Mouse (Mus musculus) liver, adult (tissue): ENCODE data around the gene Adgrb3.

Experiments
- GATA4 ChIP-seq: IDR thresholded peaks from 2 replicates; pipeline ENCODE4 v1.6.1; 2014; ENCODE audit warnings: mild to moderate bottlenecking, low read length; ENCODE audit not compliant: insufficient replicate concordance

The Adgrb3 gene

DNA sequence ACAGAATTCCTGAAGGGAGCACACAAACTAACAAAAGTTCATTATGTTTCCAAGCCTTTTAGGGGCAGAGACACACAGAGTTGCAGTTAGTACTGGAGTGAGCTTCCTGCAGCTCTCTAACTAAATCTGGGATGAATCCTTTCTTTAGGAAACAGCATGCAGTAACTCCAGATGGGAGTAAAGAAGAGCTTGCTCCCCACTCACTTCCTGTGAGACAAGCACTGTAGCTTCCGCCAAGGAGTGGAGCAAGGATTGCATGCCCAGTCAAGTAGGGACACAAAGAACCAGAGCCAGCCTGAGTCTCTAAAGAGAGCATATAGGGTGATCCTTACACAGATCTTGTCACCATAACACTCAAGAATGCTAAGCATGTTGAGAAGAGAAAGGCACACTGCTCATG is 50.7 kb downstream of the Adgrb3 start:
- TF ChIP-seq GATA4 = no peak

DNA sequence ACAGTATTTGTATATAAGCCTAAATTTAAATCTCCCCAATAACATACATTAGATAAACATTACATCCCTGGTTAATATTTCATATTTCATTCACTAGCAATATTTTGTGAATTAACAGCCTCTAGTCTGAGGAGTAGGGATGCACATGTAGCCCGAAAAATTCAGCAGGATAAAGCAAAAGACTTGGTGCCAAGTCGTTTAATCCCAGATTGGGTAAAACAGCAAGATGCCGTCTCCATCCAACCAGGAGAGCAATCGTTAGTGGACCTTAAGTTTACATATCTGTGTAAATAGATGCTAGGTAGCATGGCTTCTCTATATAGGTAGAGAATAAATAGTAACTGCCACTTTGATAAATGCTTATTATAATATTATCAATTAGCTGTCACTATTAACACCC is 52.0 kb downstream of the Adgrb3 start:
- no peak for TF ChIP-seq GATA4

DNA sequence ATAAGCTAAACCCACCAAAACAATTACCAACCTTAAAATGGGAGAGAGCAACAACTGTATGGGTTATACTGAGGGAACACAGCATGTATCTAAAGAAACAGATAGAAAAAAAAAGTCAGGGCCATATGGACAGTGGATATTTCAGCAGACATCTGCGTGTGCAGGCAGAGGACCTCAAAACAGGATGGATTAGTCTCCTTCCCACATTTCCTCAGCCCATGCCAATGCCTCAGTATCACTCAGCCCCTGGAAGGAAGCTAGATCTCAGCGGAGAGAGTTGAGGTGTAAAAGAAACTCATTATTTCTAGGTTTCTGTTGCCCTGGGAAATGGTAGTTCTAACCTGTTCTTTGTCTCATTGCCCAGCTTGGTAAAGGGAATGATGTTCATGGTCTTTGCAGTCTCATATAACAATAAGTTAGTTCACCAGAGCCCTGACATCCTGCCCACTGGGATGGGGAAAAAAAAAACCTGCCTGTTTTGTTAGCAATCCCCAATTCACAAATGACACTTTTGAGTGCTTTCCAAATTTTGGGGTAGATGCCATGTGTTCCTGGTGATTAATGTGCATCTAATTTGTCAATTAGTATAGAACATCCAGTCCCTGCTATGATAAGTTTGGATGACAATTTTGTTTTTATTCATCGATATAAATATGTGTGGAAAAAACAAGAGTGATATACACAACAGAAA is 53.9 kb downstream of the Adgrb3 start:
- TF ChIP-seq GATA4 = no peak

DNA sequence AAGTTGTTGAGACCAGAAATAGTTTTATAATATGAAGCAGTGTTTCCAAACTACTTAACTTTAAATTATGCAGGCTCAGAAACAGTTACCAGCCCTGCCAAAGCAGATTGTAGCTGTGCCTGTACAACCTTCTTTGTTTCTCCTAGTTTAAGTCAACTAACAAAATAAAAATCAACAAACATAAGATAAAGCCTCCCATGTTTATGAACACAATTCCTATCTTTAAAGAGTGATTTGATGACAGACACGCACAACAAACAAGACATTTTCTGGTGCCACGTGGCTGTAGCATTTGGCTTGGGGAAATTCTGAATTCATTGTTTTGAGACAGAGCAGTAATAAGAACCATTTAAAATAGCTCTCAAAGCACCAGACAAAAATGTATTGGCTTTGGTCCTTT is 60.5 kb downstream of the Adgrb3 start:
- no peak for TF ChIP-seq GATA4

DNA sequence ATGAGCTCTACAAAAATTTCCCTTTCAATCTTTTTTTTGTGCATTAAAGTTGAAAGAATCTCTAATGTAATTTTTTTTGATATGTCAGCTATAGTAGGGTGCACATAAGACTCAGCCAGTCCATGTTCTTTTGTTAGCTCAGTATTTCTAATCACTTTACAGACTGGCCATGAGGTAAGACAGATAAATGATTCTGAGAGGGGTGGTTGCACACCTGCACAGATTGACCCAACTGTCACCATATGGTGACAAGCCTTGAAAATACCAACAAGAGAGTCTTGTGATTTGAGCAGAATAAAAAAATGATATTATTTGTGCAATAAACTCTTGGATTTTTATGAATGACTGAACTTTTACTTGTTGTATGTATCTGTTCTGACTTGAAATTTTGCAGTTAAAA is 74.2 kb downstream of the Adgrb3 start:
- no peak for TF ChIP-seq GATA4

DNA sequence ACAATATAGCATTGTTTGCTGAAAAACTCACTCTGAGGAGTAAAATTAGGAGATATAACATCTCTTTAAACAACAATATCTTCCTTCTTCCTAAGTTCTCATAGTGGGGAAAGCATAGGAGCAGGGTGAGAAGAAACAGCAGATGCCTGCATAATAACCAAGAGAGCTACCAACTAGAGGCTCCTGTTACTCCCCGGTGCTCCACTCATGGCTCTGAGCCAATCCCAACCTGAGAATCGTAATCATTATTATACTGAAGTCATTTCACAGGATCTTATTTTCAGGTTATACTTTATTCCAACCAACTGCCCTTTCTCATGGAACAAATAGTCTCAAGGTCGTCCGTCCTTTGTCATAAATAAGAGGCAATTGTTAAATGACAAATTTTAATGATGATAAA is 75.0 kb downstream of the Adgrb3 start:
- TF ChIP-seq GATA4 = no peak

DNA sequence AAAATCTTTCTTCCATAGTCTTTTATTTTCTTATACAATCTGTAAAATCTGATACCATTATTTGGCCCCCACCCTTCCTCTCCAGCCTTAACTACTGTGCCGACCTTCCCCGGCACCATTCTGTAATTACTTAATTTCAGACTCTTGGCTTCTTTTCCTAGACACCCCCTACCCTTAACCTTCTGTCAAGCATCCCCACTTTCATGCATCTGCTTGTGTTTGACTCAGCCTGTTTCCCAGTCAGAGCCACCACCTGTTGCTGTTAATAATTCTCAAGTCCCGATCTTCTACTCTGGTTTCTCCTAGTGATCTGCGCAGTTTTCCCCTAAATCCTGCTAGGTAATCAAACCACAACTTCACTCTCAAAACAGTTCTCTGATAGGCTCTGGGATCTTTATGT is 83.9 kb downstream of the Adgrb3 start:
- TF ChIP-seq GATA4 = no peak

DNA sequence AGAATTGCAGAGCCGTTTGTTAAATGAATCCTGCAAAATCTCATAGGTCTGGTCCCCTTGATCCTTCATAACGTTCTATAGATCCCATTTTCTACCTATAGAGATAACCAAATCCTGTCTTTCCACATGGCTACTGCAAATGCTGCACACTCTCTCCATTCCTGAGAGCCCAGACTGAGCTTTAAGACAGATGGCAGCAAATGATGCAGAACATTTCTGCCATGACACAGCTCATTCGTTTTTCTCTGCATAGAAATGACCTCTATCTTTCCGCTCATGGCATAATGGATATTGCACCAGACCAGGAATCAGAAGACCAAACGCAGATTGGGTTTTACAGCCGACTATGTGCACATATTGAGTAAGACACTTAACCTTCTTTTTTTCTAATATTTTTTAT is 84.8 kb downstream of the Adgrb3 start:
- no peak for TF ChIP-seq GATA4

DNA sequence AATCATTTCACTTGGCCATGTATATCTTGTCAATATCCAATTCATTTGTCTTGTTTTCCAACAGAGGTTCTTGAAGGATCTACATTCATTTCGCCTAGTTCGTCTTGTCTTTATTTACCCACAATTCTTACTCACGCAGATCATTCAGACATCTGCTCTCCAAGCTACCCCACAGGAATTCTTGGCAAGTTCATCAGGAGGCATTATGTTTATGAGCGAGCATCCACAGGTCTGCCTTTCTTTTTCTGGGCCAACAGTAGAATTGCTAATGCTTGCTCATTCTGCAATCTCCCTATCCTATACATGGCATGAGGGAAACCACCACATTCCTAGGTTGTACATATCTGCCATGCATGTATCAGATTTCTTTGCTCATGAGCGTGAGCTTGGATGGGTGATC is 99.7 kb downstream of the Adgrb3 start:
- TF ChIP-seq GATA4 = no peak

DNA sequence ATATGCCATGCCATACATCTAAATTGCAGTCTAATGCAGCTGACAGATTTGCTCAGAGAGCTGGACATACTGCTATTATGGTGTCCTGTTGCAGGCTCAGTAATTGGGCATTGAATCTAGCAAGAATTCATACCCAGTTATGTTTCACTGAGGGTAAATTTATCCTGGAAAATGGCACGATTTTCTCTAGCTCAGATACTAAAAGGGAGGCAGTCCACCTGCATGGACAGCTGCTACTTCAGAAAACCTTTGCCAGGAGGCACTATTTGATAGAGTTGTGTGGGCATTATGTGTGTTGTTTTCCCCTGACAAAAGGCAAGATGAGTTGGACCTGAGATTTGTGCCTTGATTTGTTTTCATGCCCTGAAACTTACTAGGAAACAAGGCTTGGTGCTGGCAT is 118.0 kb downstream of the Adgrb3 start:
- TF ChIP-seq GATA4 = no peak

DNA sequence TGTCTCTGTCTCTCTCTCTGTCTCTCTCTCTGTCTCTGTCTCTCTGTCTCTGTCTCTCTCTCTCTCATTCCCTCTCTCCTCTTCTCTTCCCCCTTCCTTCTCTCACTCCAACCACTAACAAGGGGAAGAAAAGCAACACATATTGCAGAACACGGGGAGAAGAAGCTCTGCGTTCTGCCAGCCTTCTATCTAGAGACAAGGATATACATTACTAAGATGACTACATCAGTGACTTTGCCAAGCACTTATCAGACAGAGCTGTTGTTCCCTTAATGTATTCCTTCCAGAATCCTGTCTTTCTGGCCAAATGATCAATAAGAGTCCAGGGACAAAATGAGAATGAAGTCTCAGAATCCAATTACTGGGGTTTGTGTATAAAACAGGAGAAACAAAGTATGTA is 123.2 kb downstream of the Adgrb3 start:
- no peak for TF ChIP-seq GATA4

DNA sequence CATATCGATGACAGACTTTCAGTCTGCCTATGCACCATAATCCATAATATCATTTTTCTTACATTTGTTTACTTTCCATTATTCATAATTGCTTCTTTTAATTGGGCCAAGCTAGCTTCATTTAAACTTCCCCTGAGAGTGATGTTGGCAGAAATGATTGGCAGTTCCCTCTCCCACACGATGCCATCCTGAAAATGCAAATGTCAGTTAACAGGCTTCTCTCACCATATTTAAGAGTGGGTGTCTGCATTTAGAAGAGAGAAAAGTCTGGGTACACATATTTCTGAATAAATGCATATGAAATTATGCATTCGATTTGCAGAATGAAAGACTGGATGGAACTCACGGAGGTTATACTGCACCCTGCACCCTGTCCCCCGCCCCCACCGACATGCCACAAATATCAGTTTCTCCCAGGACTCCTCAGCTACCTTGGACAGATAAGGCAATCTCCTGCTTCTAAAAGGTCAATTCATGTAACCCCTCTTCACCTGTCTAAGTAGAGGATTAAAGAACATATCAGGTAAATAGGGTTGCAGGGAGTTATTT is 130.7 kb downstream of the Adgrb3 start:
- no peak for TF ChIP-seq GATA4

DNA sequence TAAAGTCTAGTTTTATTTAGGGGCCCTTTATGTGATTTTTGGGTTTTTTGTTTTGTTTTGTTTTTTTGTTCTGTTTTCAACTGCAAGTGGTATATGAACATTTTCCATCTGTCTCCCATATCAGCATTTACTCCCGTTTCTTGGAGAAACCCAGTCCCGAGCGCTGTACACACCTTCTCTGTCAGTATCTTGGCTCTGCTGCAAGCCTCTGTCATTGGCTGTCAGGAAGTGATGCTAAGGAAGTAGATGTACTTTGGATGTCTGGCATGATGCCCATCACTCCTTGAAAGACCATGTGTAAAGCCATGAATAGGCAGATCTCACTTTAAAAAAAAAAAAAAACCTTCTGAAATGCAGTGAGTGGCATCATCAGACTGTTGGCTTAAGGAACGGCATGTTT is 132.3 kb downstream of the Adgrb3 start:
- no peak for TF ChIP-seq GATA4

DNA sequence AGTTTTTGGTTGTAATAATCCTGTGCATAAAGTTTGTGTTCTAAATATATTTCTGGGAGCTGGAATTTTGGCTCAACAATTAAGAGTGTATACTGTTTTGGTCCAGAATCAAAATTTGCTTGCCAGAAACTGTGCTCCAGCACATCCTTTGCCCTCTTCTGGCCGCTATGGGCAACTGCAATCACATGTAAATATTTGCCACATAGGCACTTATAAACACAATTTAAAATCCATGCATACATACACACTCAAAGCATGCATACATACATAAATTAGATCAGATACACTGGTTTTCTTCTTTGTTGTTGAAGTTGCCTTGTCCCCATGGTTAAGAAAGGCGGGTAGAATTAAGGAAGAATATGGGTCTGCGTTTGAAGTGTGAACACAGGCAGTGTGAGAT is 132.7 kb downstream of the Adgrb3 start:
- no peak for TF ChIP-seq GATA4

DNA sequence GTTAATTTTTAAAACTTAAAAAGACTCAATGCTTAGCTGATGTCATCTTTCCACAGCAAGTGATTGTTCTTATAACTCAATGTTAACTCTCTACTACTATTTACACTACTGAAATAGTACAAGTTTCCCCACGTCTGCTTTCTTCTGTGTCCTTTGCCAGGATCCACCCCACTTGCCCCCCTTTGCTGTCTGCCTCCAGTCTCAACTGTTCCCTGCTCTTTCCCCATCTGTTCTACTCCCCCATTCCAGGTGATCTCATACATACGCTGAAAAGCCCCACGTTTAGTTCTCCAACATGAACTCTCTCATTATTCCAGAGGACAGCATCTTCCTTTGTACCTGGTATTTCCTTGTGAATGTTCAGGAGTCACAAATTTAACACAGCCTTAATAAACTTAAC is 147.4 kb downstream of the Adgrb3 start:
- no peak for TF ChIP-seq GATA4

DNA sequence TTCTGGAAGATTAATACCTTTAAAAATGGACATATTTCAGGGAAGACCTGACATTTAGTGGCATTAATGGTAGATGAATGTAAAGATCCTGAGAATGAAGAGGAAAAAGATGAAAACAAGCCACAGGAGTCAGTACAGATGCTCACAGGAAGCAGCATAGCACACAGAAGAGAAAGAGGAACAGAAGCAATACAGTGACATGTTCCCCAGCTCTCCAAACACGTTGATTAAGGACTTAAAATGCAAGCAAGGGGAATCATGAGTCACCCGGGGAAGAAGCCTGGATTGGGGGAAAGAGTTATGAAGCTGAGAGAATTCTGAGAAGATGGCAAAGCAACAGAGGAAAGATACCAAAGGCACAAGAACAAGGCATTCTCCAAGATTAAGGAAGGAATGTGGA is 149.9 kb downstream of the Adgrb3 start:
- no peak for TF ChIP-seq GATA4

DNA sequence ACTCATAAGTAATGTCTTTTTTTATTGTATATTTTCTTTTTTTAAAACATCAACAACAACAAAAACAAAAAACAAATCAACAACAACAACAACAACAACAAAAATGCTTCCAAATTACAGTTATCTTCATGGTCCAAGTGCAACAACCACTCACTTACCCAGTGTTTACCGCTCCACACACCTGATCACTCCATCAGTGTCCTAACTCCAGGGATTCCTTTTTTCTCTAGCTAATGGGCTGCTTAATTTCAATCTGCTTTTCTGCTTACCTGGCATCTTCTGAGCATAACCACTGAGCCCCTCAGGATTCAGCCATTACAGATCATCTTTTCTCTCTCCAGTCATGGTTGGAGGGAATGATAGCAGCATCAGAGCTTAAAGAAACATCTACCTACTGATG is 176.8 kb downstream of the Adgrb3 start:
- TF ChIP-seq GATA4 = no peak
